Mouse (Mus musculus): ENCODE results near the gene Hist1h1a.
"Not testable (repeated sequence)": the region's sequence is repeated elsewhere in the genome, so short reads cannot be mapped to it uniquely, and the experiment has no call there.

The Hist1h1a gene

GRCm38 (mm10) chr13:23760240-23760971 lies 3.1 kb upstream of the Hist1h1a start:
- DNase-seq (ENCODE audit: low read depth): peak; percentile 47

GRCm38 (mm10) chr13:23760972-23761864 lies 2.2 kb upstream of the Hist1h1a start, which contains the start of gene Hist1h4a:
Gene Hist1h4a (minus strand): TSS chr13:23761230.
- peak; percentile 97 for DNase-seq (ENCODE audit: low read depth)

- DNase-seq (ENCODE audit: low read depth): peak; percentile 78
Measured at GRCm38 (mm10) chr13:23761871-23762821, 1.3 kb upstream of the Hist1h1a start, which contains the start of gene Hist1h3a. Gene Hist1h3a (minus strand): TSS chr13:23762386.

GRCm38 (mm10) chr13:23763242-23763585 lies 252 bp upstream of the Hist1h1a start:
- DNase-seq (ENCODE audit: low read depth): no peak

- DNase-seq (ENCODE audit: low read depth): no peak
Measured at GRCm38 (mm10) chr13:23764324-23765171, 1.1 kb downstream of the Hist1h1a start.

GRCm38 (mm10) chr13:23765172-23765513 lies 1.7 kb downstream of the Hist1h1a start:
- no peak for DNase-seq (ENCODE audit: low read depth)

GRCm38 (mm10) chr13:23766772-23767171 lies 3.3 kb downstream of the Hist1h1a start:
- DNase-seq (ENCODE audit: low read depth): no peak

- DNase-seq (ENCODE audit: low read depth): no peak
Measured at GRCm38 (mm10) chr13:23768834-23769397, 5.5 kb downstream of the Hist1h1a start.

GRCm38 (mm10) chr13:23769613-23770012 lies 6.1 kb downstream of the Hist1h1a start, which contains the start of gene Trim38:
Gene Trim38 (plus strand): TSS chr13:23769913.
- DNase-seq (ENCODE audit: low read depth): not testable (repeated sequence)

DNA sequence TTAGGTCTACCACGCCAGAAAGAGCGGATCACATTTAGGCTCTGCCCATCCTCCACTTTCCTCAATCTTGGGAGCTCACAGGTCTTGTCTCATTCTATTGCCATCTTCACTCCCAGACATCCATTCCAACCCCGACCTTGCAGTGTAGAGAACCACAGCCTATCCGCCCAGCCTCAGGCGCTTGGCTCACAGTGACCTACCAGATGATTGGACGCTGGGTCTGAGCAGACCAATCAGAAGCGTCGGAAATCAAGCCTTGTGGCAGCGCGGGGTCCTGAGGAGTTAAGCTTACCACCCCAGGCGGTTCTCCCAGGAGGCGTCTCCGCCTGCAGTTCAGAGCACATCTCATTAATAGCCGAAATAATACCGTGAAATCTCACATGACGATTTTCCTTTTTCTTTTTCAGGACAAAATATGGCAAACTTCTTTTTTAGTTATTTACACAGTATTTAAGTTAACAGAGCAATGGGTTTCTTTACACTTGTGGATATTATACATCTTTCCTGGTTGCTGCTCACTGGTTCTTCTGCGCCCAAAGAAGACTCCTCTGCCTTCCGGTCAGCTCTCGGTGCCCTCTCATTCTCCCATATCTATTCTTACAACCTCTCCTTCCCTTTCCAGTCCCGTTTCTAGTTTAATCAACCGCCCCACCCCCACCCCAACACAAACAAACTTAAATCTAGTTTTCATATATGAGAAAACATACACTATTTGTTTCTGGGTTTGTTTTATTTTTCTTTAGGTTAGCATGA lies 9.3 kb downstream of the Hist1h1a start:
- no peak for DNase-seq (ENCODE audit: low read depth)

DNA sequence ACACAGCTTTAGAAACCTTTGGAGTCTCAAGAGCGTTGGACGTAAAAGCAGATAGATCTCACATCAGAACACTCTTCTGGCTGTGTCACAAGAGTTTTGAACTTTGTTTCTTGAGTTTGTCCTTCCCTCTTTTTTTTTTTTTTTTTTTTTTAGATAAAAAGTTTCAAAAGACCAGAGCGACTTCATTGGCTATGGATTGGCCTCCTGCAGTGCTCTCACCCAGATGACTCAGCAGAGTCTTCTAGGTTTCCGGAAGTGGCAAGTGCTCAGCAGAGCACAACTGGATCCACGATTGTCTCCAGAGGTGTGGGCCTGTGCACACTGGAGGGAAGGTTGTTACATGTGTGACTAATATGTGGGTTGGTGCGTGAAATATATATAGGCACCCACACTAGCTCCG lies 14.9 kb downstream of the Hist1h1a start:
- no peak for DNase-seq (ENCODE audit: low read depth)

GRCm38 (mm10) chr13:23779025-23779424 lies 15.6 kb downstream of the Hist1h1a start:
- DNase-seq (ENCODE audit: low read depth): no peak

DNA sequence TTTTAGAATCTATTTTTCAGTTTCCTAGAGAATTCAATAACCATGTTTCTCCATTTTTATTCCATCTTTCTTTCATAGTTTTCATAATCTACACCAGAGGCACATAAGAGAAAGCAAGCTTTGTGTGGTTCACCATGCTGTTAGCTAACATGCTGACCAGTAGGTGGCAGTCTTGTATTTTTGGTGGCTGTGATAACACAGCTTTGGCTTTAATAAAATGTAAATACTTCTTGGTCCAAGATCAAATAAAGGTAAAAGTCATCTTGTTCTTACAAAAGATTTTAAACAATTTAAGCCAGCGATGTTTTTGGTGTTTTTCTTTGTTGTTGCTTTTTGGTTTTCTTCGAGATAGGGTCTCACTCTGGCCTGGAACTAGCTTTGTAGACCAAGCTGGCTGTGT lies 29.1 kb downstream of the Hist1h1a start:
- peak; percentile 80 for DNase-seq (ENCODE audit: low read depth)

GRCm38 (mm10) chr13:23799405-23799804 lies 35.9 kb downstream of the Hist1h1a start:
- DNase-seq (ENCODE audit: low read depth): no peak

DNA sequence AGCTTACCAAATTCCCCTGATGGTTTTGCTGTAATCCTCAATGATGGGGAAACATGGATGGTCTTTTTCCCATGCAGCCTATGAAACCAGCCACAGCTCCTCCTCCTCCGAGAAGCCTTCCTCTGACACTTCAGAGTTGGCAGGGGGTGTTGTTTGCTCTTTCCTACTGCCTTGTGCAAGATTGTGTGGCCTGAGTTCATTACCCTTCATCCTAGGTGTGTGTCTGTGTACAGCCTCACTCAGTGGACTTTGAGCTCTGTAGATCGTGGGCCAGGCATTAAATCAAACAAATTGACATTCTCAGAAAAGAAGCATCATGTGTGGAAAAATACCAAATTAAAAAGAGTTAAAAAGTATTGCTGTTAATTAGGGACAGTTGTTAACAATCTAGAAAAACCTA lies 41.1 kb downstream of the Hist1h1a start:
- no peak for DNase-seq (ENCODE audit: low read depth)

GRCm38 (mm10) chr13:23806422-23807052 lies 43.1 kb downstream of the Hist1h1a start, which contains the start of gene Slc17a2:
Gene Slc17a2 (plus strand): TSS chr13:23806993.
- DNase-seq (ENCODE audit: low read depth): peak; percentile 8

All from NIH3T3 (cell line).